Mouse (Mus musculus) left cerebral cortex, postnatal 25 days (tissue): ENCODE results near the gene Dqx1. TPM values are rescaled to one million over a fixed set of nuclear protein-coding genes. Genes with fewer than 3 reads are reported as not detected.
A peak's percentile ranks its signal among the peaks of the same experiment; 100 is the strongest.

Experiments used
- DNase-seq, 2 experiments: peaks; one replicate each; pipeline ENCODE4 v3.0.0; 2022; ENCODE audit warnings: low spot score in 2 of 2, mixed read lengths in 1 of 2
- intact Hi-C: fragments of 180-260 bp; cut with DNase I; formaldehyde crosslinking; loops from one replicate; pipeline ENCODE4 v1.15.1; 2025
- microRNA-seq, 2 experiments: library from miRNA; unstranded; fragments of <30 nt; microRNA quantifications; one replicate each; pipeline ENCODE4 v1.2.0; 2022
- total RNA-seq, 2 experiments: library from RNA; stranded (reverse); gene quantifications; 2 replicates each; pipeline ENCODE4 v1.2.3; 2021

Gene Dqx1
- total RNA-seq, 2 experiments from 2014 or later, result 0.25 to 0.99 TPM

DNA sequence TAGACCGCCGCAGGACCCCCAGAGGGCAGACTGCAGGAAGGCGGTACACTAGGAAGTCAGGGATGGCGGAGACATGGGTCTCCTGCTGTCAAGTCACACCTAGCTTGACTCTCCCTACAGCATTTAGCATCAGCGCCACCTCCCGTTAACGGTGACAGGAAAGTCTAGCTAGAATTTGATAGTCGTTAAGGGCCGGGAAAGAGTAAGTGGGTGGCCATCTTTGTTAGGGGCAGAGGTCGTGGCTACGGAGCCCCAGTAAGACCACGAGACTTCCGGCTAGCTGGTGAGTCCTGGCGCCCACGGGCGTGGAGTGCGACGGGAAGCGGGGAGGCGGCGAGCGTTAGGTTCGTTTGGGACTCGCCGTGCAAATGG is 43.7 kb downstream of the Dqx1 start, which contains the start of the genes Ccdc142 and Gm42688:
Ccdc142 (plus strand) TSS at position 286 of the 372 bp plus-strand sequence.
Gm42688 (plus strand) TSS at position 302 of the 372 bp plus-strand sequence.
- intact Hi-C loops, result loop anchor here (1.0 to 10.0 kb wide), 3 partner anchors 23 to 187 kb away; no protein-coding TSS in a partner anchor
- DNase-seq, result peak; percentile 89 to 94

DNA sequence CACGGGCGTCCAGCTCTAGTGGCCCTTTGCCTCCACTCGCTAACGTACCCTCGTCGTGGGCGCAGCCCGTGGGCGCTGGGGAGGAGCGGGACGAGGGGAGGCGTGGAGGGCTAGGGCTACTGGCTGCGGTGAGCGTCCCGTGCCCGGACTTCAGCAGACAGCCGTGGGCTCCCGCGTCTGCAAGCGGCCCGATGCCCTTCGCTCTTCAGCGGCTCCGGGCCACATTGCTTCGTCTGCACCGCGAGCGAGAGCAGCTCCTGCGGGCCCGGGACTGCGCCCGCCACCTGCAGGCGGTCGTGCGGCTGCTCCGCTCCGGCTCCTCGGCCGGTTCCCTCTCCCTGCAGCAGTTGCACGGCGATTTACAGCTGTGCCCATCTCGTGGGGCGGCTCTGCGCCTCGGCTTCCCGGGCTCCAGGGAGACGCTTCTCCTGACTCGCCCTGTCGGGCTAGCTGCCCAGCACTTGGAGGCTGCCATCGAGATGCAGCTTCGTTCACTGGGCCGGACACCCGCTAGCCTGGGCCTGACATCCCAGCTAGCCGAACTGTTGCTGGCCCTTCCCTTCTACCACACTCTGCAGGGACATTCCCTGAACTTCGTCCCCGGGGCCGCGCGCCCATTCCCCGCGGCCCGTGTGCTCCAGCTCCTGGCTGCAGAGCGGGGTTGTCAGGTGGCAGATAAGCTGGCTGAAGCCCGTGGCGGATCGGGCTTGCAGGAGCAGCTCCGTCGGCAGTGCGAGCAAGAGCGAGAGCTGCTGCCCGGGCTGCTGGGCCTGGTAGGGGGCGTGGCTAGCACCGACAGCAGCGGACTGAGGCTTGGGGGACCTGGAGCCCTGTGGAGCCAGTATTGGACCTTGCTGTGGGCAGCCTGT is 44.3 kb downstream of the Dqx1 start:
- peak; percentile 60 to 71 for DNase-seq
- intact Hi-C loops, result loop anchor here (1.0 to 10.0 kb wide), 4 partner anchors 24 to 187 kb away; partner anchors contain the start of gene Aup1

DNA sequence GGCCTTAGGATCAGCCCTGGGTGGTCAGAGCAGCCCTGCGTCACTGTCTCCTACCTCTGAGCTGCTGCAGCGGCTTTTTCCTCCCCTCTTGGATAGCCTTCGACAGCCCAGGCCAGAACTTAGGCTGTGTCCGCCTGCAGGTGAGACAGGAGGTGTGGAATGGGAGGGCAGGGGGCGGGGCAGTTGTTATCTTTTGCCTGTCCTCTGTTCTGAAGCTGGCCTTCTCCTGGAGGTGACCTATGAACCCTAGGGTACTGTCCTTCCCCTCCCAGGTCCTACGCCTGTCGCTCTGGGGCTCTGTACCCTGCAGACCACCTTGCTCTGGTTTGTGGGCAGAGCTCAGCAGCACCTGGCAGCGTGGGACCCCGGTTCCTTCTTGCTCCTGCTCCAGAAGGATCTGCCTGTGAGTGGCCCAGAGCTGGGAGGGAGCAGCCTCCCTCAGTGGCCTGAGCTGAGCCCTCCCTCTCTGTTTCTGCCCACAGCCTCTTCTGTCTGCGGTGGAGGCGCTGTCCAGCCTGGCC is 45.5 kb downstream of the Dqx1 start:
- intact Hi-C loops, result loop anchor here (10.0 kb wide), 1 partner anchor 188 kb away; no protein-coding TSS in a partner anchor
- DNase-seq, result no peak

DNA sequence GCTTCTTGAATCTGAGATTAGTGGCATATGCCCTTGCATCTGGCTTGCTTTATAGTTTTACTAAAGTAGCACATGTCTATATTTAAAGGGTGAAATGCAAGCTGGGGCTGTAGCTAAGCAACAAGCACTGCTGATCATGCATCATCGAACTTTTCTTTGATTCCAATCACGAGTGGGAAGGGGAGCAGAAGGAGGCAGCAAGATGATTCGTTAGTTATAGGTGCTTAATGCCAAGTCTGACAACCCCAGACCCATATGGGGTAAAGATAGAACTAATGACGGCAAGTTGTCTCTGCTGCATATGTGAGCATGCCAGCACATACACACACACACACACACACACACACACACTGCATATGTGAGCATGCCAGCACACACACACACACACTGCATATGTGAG is 46.5 kb downstream of the Dqx1 start:
- peak; percentile 27 to 75 for DNase-seq
- intact Hi-C loops, result loop anchor here (10.0 kb wide), 1 partner anchor 189 kb away; no protein-coding TSS in a partner anchor

DNA sequence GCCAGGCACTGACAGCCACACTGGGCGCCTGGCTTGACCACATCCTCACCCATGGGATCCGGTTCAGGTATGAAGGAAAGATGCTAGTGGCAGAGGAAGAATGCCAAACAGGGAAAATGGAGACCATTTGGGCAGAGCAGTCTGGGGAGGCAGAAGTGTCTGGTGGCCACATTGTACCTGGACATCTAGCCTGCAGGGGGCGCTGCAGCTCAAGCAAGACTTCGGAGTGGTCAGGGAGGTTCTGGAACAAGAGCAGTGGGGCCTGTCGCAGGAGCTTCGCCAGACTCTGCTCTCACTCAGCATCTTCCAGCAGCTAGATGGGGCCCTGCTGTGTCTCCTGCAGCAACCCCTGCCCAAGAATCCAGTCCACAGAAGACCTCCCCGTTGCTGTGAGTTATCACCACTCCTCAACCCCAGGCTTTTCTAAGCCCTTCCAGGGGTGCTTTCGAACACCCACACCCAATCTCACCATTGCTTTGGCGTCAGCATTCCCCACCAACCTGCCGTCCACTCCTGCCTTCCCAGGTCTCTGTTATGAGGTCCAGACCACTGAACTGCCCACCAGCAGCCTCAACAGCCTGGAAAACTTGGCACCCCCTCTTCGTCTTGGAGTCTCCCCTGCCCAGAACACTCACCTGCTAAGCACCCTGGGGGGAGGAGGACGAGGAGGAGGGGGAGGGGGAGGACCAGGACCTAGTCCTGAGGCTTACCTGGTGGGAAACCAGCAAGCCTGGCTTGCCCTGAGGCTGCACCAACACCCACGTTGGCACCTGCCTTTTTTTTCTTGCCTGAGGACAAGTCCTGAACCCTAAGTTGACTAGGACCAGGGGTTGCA is 50.1 kb downstream of the Dqx1 start:
- intact Hi-C loops, result loop anchor here (10.0 kb wide), 1 partner anchor 193 kb away; no protein-coding TSS in a partner anchor
- peak; percentile 42 to 67 for DNase-seq

DNA sequence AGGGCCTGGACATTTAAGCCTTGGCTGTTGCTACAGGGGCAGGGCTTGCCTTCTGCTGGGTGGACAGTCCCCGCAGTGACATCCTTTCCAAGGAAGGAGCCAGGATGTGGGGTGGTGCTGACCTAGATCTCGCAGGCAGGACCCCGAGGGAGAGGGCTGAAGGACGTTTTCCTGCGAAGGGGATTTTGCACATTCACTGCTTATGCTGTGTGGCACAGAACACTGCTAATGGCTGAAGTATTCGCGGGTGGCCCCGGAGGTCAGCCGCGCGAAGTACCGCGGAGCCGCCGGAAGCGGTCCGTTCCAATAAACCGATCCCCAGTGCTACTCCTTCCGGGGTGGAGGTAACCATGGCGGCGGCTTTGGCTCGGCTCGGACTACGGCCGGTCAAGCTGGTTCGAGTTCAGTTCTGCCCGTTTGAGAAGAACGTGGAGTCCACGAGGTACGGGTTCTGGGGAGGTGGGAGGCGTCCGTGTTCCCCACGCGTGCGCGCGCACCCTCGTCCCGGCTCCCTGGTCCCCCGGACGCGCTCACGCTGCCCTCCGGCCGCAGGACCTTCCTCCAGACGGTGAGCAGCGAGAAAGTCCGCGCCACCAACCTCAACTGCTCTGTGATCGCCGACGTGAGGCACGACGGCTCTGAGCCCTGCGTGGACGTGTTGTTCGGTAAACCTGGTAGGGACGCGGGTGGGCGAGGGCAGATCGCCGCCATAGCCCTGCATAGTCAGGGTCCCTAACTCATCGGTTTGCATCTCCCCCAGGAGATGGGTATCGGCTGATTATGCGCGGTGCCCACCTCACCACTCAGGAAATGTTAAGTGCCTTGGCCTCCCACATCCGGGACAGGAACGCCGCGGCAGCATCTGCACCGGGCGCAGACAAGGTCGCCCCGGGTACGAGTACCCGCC is 51.4 kb downstream of the Dqx1 start, which contains the start of gene Mrpl53:
Mrpl53 (plus strand) TSS at position 279 of the 907 bp plus-strand sequence.
- intact Hi-C loops, result loop anchor here (10.0 kb wide), 1 partner anchor 194 kb away; no protein-coding TSS in a partner anchor
- peak; percentile 80 to 81 for DNase-seq

DNA sequence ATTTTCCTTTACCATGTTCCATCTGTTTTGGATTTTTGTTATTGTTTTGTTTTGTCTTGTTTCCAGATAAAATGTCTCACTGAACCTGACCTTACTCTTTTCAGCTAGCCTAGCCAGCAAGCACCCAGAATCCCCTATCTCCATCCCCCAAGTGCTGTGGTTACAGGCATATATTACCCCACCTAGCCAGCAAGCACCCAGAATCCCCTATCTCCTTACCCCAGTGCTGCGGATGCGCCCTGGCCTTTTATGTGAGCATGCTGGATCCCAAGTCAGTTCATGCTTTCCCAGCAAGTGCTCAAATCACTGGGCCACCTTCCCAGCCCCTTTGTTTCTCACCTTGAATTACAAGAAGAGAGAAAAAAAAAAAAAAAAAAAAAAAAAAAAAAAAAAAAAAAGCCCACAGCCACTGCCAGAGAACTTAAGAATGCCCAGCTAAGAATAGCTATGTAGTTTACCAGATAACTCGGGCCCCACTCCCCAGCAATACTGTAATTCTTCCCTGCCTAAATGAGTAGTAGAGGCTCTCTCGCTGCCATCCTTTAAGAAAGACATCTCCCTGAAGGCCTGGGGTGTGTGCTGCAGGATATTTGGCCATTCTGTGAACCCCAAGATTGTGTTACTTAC is 54.0 kb downstream of the Dqx1 start:
- intact Hi-C loops, result no loop called here
- no peak for DNase-seq

DNA sequence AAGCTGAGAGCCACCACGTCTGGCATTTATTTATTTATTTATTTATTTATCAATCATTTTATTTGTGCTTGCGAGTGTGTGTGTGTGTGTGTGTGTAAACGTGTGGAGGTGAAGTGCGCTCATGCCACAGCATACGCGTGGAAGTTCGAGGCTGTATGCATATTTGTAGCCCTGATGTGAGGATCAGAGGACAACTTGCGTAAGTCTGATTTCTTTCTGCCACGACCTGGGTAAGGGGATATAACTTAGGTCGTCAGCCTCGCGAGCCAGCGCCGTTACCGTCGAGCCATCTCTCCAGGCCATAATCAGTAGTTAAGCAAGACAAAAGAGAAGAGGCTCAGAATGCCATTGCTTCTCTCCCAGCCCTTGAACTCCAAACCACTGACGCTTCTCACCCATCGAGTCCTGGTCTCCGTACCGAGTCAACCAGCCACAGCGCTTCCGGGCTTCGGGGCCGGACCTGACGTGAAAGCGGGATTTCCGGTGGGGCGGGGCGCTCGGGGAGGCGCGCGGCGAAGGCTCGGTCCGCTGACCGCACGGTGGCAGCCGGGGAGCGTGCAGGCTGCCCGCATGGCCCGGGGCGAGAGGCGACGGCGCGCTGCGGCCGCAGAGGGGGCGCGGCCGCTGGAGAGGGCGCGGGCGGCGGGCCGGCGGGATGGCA is 57.5 kb downstream of the Dqx1 start, which contains the start of gene Mogs:
Mogs (plus strand) TSS at position 486 of the 661 bp plus-strand sequence.
- DNase-seq, result peak; percentile 91 to 94
- intact Hi-C loops, result loop anchor here (2.0 kb wide), 1 partner anchor 44 kb away; no protein-coding TSS in a partner anchor

DNA sequence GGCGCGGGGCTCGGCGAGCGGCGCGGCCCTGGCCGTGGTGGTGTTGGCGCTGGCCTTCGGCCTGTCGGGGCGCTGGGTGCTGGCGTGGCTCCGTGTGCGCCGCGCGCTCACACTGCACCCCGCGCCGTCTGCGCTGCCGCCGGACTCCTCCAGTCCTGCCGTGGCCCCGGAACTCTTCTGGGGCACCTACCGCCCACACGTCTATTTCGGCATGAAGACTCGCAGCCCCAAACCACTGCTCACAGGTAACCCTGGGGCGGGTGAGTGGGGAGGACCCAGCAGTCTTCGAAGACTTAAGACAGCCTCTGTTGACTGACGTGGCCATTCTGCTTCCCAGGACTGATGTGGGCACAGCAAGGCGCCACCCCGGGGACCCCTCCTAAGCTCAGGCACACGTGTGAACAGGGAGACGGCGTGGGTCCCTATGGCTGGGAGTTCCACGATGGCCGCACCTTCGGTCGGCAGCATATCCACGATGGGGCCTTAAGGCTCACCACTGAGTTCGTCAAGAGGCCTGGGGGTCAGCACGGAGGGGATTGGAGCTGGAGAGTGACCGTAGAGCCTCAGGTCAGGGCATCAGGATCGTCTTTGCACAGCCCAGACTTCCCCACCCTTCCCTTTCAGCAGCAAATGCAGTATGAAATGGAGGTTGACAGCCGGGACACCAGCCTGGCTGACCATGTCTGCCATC is 58.2 kb downstream of the Dqx1 start:
- no peak for DNase-seq
- intact Hi-C loops, result loop anchor here (2.0 kb wide), 1 partner anchor 43 kb away; no protein-coding TSS in a partner anchor

DNA sequence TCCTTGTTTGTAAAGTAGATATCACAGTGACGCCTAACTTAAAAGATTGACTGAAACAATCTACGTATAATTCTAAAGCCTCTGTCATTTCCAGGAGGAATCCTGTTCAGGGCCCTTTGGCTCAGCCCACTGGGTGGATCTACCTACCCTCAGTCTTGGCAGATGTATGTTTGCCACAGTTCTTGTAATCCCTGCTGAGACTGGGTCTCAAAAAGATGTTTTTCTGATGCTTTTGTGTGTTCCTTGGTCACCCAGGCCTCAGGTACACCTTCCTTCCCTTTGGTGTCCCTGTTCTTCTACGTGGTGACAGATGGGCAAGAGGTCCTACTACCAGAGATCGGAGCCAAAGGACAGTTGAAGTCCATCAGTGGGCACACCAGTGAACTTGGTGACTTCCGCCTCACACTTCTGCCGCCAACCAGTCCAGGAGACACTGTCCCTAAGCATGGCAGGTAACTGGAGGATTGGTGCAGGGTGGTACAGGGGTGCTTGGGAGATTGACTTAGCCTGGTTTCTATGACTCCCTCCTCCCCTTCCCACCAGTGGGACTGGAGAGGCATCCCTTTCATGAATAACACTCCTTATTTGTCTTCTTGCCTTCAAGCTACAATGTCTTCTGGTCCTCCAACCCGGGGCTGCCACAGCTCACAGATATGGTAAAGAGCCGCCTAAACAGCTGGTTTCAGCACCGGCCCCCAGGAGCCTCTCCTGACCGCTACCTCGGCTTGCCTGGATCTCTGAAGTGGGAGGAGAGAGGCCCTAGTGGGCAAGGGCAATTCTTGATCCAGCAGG is 58.9 kb downstream of the Dqx1 start:
- intact Hi-C loops, result no loop called here
- DNase-seq, result no peak

Small RNAs within 50 kb of the gene (microRNA-seq; reads per million reads assigned to microRNA genes)
- 0 reads per million in 2 experiments for gene Mir3470a
- 0 reads per million in 2 experiments for gene Mir7040

Other genes with a start within 250 kb of the Dqx1 start
- 10 to 100 TPM; 37.5 to 40.6 TPM for gene Sema4f, start 118.1 kb upstream of the Dqx1 start, total RNA-seq
- gene M1ap, start 110.9 kb upstream of the Dqx1 start, total RNA-seq, result not detected
- 1 to 10 TPM; 1.1 to 1.6 TPM for gene Dok1, start 24.4 kb upstream of the Dqx1 start, total RNA-seq
- gene Loxl3, start 23.7 kb upstream of the Dqx1 start, total RNA-seq, result 1 to 10 TPM; 1.9 to 2.7 TPM
- gene Aup1, start 3.3 kb upstream of the Dqx1 start, total RNA-seq, result 100 to 1,000 TPM; 100 to 114 TPM
- 10 to 100 TPM; 42.9 to 45.4 TPM for gene Htra2, start 2.6 kb upstream of the Dqx1 start, total RNA-seq
- gene Tlx2, start 12.4 kb downstream of the Dqx1 start, total RNA-seq, result not detected
- 10 to 100 TPM; 21.3 to 24.4 TPM for gene Pcgf1, start 20.0 kb downstream of the Dqx1 start, total RNA-seq
- gene Lbx2, start 28.5 kb downstream of the Dqx1 start, total RNA-seq, result under 1 TPM in 1 of 2 experiments, not detected in 1; 0.46 TPM
- 1 to 10 TPM; 3.2 to 4.1 TPM for gene Ccdc142, start 43.8 kb downstream of the Dqx1 start, total RNA-seq
- 1 to 10 TPM; 3.9 to 5.0 TPM for gene Gm42688, start 43.8 kb downstream of the Dqx1 start, total RNA-seq
- 10 to 100 TPM; 60.3 to 66.6 TPM for gene Mrpl53, start 51.2 kb downstream of the Dqx1 start, total RNA-seq
- gene Mogs, start 57.7 kb downstream of the Dqx1 start, total RNA-seq, result 10 to 100 TPM; 27.2 to 28.0 TPM
- 10 to 100 TPM; 36.7 to 48.7 TPM for gene Wbp1, start 63.7 kb downstream of the Dqx1 start, total RNA-seq
- 10 to 100 TPM; 11.2 to 21.3 TPM for gene Ino80b, start 67.6 kb downstream of the Dqx1 start, total RNA-seq
- 10 to 100 TPM; 51.2 to 76.8 TPM for gene Rtkn, start 77.6 kb downstream of the Dqx1 start, total RNA-seq
- gene Wdr54, start 98.6 kb downstream of the Dqx1 start, total RNA-seq, result 10 to 100 TPM; 28.8 to 29.1 TPM
- 10 to 100 TPM; 28.8 to 30.2 TPM for gene 1700003E16Rik, start 98.6 kb downstream of the Dqx1 start, total RNA-seq
- gene Dctn1, start 108.1 kb downstream of the Dqx1 start, total RNA-seq, result 100 to 1,000 TPM; 329 to 365 TPM
- 1 to 10 TPM; 2.3 to 2.5 TPM for gene Slc4a5, start 162.0 kb downstream of the Dqx1 start, total RNA-seq